Comparison of ENCODE assay signal across 15 mouse cellular contexts in genomic region chr7:112759359-112759975, GRCm38 (mm10).
DNase-seq lines count a peak whose midpoint lies in the region; ATAC-seq lines count a peak whose summit lies in the region.
"Had no signal": no experiment of that assay in that cellular context is flagged by ENCODE, and none has a peak within 500 bp of the region (broad histone marks: within the 10 kb centered on the region; RNA-seq: fewer than 3 reads in every experiment).

No protein-coding gene starts in this region.

- WGBS in heart, embryonic 12.5 days, result 15% methylated on average over 23 of the region's 23 CpGs
- WGBS in midbrain, embryonic 12.5 days, result 88% methylated on average over 23 of the region's 23 CpGs
- 76% methylated on average over 23 of the region's 23 CpGs for WGBS in midbrain, embryonic 15.5 days
- 76% methylated on average over 23 of the region's 23 CpGs for WGBS in hindbrain, embryonic 12.5 days

- H3K4me2 ChIP-seq in heart, embryonic 12.5 days, result peak overlapping the region; percentile 43
- H3K4me2 ChIP-seq in midbrain, embryonic 12.5 days (replicated peaks), result no peak overlapping the region
- no peak overlapping the region for H3K4me2 ChIP-seq in midbrain, embryonic 15.5 days
- H3K4me2 ChIP-seq in hindbrain, embryonic 12.5 days (replicated peaks), result no peak overlapping the region
- H3K4me2 ChIP-seq: hindbrain, embryonic 15.5 days; lung, embryonic 14.5 days had no signal

- no peak overlapping the region for H3K9ac ChIP-seq in heart, embryonic 12.5 days
- H3K9ac ChIP-seq in midbrain, embryonic 12.5 days (replicated peaks), result no peak overlapping the region
- H3K9ac ChIP-seq in midbrain, embryonic 15.5 days, result no peak overlapping the region
- H3K9ac ChIP-seq in hindbrain, embryonic 12.5 days, result no peak overlapping the region
- H3K9ac ChIP-seq: hindbrain, embryonic 15.5 days; lung, embryonic 14.5 days had no signal

- DNase-seq in cerebellum, postnatal 14 days, result peak; percentile 31 to 46
- DNase-seq in cerebellum, adult 11 months, result no peak
- no peak for DNase-seq in heart, postnatal 36 days
- DNase-seq in frontal cortex, adult 2 months (ENCODE audit: extremely low spot score in 1 of 2, low spot score in 1 of 2), result no peak
- DNase-seq: cerebellum, adult 2 months; embryo, embryonic 11 days; liver; lung, embryonic 14.5 days; thymus, postnatal 4 days had no signal

- H3K27ac ChIP-seq in heart, embryonic 12.5 days (ENCODE audit: poor library complexity, severe bottlenecking), result peak overlapping the region; percentile 81
- H3K27ac ChIP-seq in midbrain, embryonic 12.5 days (replicated peaks), result peak overlapping the region; percentile 81; the same call in 1 of the 2 replicates
- H3K27ac ChIP-seq in midbrain, embryonic 15.5 days, result no peak overlapping the region
- 0 out of 2 replicates have a peak overlapping the region, but pooled peaks have one; percentile 24 for H3K27ac ChIP-seq in hindbrain, embryonic 12.5 days

- H3K4me1 ChIP-seq in heart, embryonic 12.5 days (replicated peaks), result peaks cover 98% of the 10 kb centered on the region
- peaks cover 55% of the 10 kb centered on the region for H3K4me1 ChIP-seq in midbrain, embryonic 12.5 days
- H3K4me1 ChIP-seq in midbrain, embryonic 15.5 days, result peaks cover 45% of the 10 kb centered on the region
- H3K4me1 ChIP-seq in hindbrain, embryonic 12.5 days, result peaks cover 57% of the 10 kb centered on the region

- H3K9me3 ChIP-seq in heart, embryonic 12.5 days (replicated peaks), result no peaks in the 10 kb centered on the region
- H3K9me3 ChIP-seq in midbrain, embryonic 12.5 days, result no peaks in the 10 kb centered on the region
- H3K9me3 ChIP-seq in midbrain, embryonic 15.5 days, result no peaks in the 10 kb centered on the region
- H3K9me3 ChIP-seq in hindbrain, embryonic 12.5 days (replicated peaks), result no peaks in the 10 kb centered on the region
- H3K9me3 ChIP-seq: hindbrain, embryonic 15.5 days had no signal

- H3K36me3 ChIP-seq in heart, embryonic 12.5 days, result 0 out of 2 replicates have a peak, but pooled peaks cover 6% of the 10 kb centered on the region
- no peaks in the 10 kb centered on the region for H3K36me3 ChIP-seq in midbrain, embryonic 12.5 days
- no peaks in the 10 kb centered on the region for H3K36me3 ChIP-seq in midbrain, embryonic 15.5 days (replicated peaks)
- H3K36me3 ChIP-seq in hindbrain, embryonic 12.5 days, result peaks cover 3% of the 10 kb centered on the region; the same call in 1 of the 2 replicates
- H3K36me3 ChIP-seq: hindbrain, embryonic 15.5 days had no signal

- intact Hi-C loops in heart, postnatal 36 days (cut with DNase I), result no loop called here

- H3K27me3 ChIP-seq in heart, embryonic 12.5 days (replicated peaks), result no peaks in the 10 kb centered on the region
- H3K27me3 ChIP-seq in midbrain, embryonic 12.5 days, result no peaks in the 10 kb centered on the region
- H3K27me3 ChIP-seq in midbrain, embryonic 15.5 days (replicated peaks), result no peaks in the 10 kb centered on the region
- no peaks in the 10 kb centered on the region for H3K27me3 ChIP-seq in hindbrain, embryonic 12.5 days
- H3K27me3 ChIP-seq: hindbrain, embryonic 15.5 days; Patski had no signal

- H3K4me3 ChIP-seq in heart, embryonic 12.5 days, result no peak overlapping the region
- no peak overlapping the region for H3K4me3 ChIP-seq in midbrain, embryonic 12.5 days
- H3K4me3 ChIP-seq in midbrain, embryonic 15.5 days, result no peak overlapping the region
- H3K4me3 ChIP-seq in hindbrain, embryonic 12.5 days, result no peak overlapping the region
- H3K4me3 ChIP-seq: hindbrain, embryonic 15.5 days had no signal

- ATAC-seq in heart, embryonic 12.5 days (ENCODE audit: insufficient number of reproducible peaks, low FRiP score), result peak; percentile 10; the same call in 1 of the 2 replicates
- ATAC-seq in midbrain, embryonic 12.5 days (ENCODE audit: low FRiP score, low read depth), result no peak
- no peak for ATAC-seq in midbrain, embryonic 15.5 days (replicated peaks)
- no peak for ATAC-seq in hindbrain, embryonic 12.5 days (ENCODE audit: low FRiP score)
- ATAC-seq: Patski had no signal

Comparison
In these comparisons a context has a peak if more than half of its experiments do, and no peak if none do; other contexts are left out.
1. DNase-seq: peak in cerebellum, postnatal 14 days (2 of 2); none in cerebellum, adult 11 months (single experiment), heart, postnatal 36 days (0 of 2) and frontal cortex, adult 2 months (0 of 2).